15 mouse cellular contexts compared by ENCODE assay signal in the genomic region with DNA sequence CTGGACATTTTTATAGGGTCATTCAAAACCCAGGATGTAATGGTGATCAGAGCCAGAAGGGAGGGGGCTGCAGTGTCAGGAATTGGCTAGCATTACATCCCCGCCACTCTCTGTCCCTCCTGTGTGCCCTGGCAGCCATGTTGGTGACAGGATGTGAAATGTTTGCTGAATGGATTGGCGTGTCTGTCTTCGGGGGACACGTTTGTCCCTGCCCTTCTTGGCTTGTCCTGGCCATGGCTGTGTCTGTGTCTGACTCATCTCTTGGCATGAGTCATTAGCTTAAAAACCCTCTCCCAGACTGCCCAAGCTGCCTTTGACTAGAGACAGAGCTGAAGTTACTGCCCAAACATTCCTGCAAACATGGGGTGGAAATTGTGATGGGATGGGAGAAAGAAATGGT. TPM values are rescaled to one million over a fixed set of nuclear protein-coding genes. Genes with fewer than 3 reads are reported as not detected.
A peak's percentile ranks its signal among the peaks of the same experiment; 100 is the strongest.
DNase-seq lines count a peak whose midpoint lies in the region; ATAC-seq and TF ChIP-seq lines count a peak whose summit lies in the region.
"Had no signal": no experiment of that assay in that cellular context is flagged by ENCODE, and none has a peak within 500 bp of the region (broad histone marks: within the 10 kb centered on the region; RNA-seq: fewer than 3 reads in every experiment).

No protein-coding gene starts in this region.

- DNase-seq in gastrocnemius, adult 2 months, result peak; percentile 27
- DNase-seq in gastrocnemius, postnatal 10 days, result no peak
- peak; percentile 24 for DNase-seq in lung, postnatal 0 days (ENCODE audit: low spot score)
- DNase-seq in lung, adult 18-20 months, result no peak
- DNase-seq in adrenal gland, postnatal 25 days, result peak; percentile 3
- DNase-seq in ovary, adult 18-20 months (ENCODE audit: low spot score), result no peak
- DNase-seq: cerebellum, adult 11 months; kidney, adult 18-20 months; right cerebral cortex, adult 18-20 months had no signal

- no peaks in the 10 kb centered on the region for H3K9me3 ChIP-seq in lung, postnatal 0 days (ENCODE audit: low read length)
- H3K9me3 ChIP-seq in midbrain, embryonic 13.5 days, result no peaks in the 10 kb centered on the region
- H3K9me3 ChIP-seq: heart, embryonic 13.5 days; hindbrain, embryonic 15.5 days; liver, embryonic 15.5 days had no signal

- H3K36me3 ChIP-seq in lung, postnatal 0 days (ENCODE audit: insufficient read depth, low read length), result no peaks in the 10 kb centered on the region
- no peaks in the 10 kb centered on the region for H3K36me3 ChIP-seq in myocyte (ENCODE audit: control insufficient read depth, insufficient read depth)
- no peaks in the 10 kb centered on the region for H3K36me3 ChIP-seq in midbrain, embryonic 13.5 days
- H3K36me3 ChIP-seq: heart, embryonic 13.5 days; hindbrain, embryonic 15.5 days; liver, embryonic 15.5 days had no signal

- H3K9ac ChIP-seq in lung, postnatal 0 days (replicated peaks; ENCODE audit: low read depth), result no peak overlapping the region
- no peak overlapping the region for H3K9ac ChIP-seq in midbrain, embryonic 13.5 days (replicated peaks)
- H3K9ac ChIP-seq: heart, embryonic 13.5 days; hindbrain, embryonic 15.5 days; liver, embryonic 15.5 days had no signal

- H3K27ac ChIP-seq in gastrocnemius, adult 2 months, result no peak overlapping the region
- no peak overlapping the region for H3K27ac ChIP-seq in lung, postnatal 0 days (ENCODE audit: low read length)
- H3K27ac ChIP-seq in midbrain, embryonic 13.5 days, result no peak overlapping the region
- H3K27ac ChIP-seq: heart, embryonic 13.5 days; hindbrain, embryonic 15.5 days; layer of hippocampus, adult 2 months; liver, embryonic 15.5 days had no signal

- intact Hi-C loops in gastrocnemius, adult 2 months (cut with DNase I), result loop anchor here (10.0 kb wide), 1 partner anchor 246 kb away; no protein-coding TSS in a partner anchor

- 0 out of 2 replicates have a peak, but pooled peaks cover 3% of the 10 kb centered on the region for H3K27me3 ChIP-seq in lung, postnatal 0 days (replicated peaks; ENCODE audit: insufficient read depth, low read length)
- H3K27me3 ChIP-seq in myocyte (ENCODE audit: control insufficient read depth, insufficient read depth, insufficient read length), result no peaks in the 10 kb centered on the region
- no peaks in the 10 kb centered on the region for H3K27me3 ChIP-seq in midbrain, embryonic 13.5 days
- H3K27me3 ChIP-seq: hindbrain, embryonic 15.5 days; liver, embryonic 15.5 days had no signal

- H3K4me3 ChIP-seq in gastrocnemius, adult 2 months, result no peak overlapping the region
- H3K4me3 ChIP-seq in lung, postnatal 0 days (ENCODE audit: low read depth, low read length), result no peak overlapping the region
- H3K4me3 ChIP-seq in myocyte, result no peak overlapping the region
- H3K4me3 ChIP-seq in midbrain, embryonic 13.5 days (replicated peaks), result no peak overlapping the region
- H3K4me3 ChIP-seq: heart, embryonic 13.5 days; hindbrain, embryonic 15.5 days; layer of hippocampus, adult 2 months; liver, embryonic 15.5 days had no signal

- no peaks in the 10 kb centered on the region for H3K4me1 ChIP-seq in lung, postnatal 0 days (ENCODE audit: insufficient read depth, low read depth, low read length)
- H3K4me1 ChIP-seq in midbrain, embryonic 13.5 days (replicated peaks), result no peaks in the 10 kb centered on the region
- H3K4me1 ChIP-seq: hindbrain, embryonic 15.5 days; liver, embryonic 15.5 days had no signal

- TF ChIP-seq POLR2A in myocyte (IDR thresholded peaks at IDR 0.05; ENCODE audit: insufficient read length, low read depth), result no peak

- TF ChIP-seq CTCF in gastrocnemius, adult 2 months (IDR thresholded peaks at IDR 0.05), result no peak
- no peak for TF ChIP-seq CTCF in lung, postnatal 0 days (IDR thresholded peaks at IDR 0.05)

- WGBS in lung, postnatal 0 days, result 65% methylated on average over 4 of the region's 4 CpGs
- 83% methylated on average over 4 of the region's 4 CpGs for WGBS in midbrain, embryonic 13.5 days

- no peaks in the 10 kb centered on the region for H3K79me2 ChIP-seq in myocyte (ENCODE audit: control insufficient read depth, insufficient read depth)

- no peak for TF ChIP-seq EP300 in lung, postnatal 0 days (IDR thresholded peaks at IDR 0.05)

- no peak overlapping the region for H3ac ChIP-seq in myocyte (ENCODE audit: control insufficient read depth, insufficient read length)

- H3K4me2 ChIP-seq in lung, postnatal 0 days (replicated peaks; ENCODE audit: low read depth, low read length), result no peak overlapping the region
- H3K4me2 ChIP-seq in myocyte (ENCODE audit: low read depth), result peak overlapping the region; percentile 62
- no peak overlapping the region for H3K4me2 ChIP-seq in midbrain, embryonic 13.5 days (replicated peaks)
- H3K4me2 ChIP-seq: heart, embryonic 13.5 days; hindbrain, embryonic 15.5 days; liver, embryonic 15.5 days had no signal

- peak; percentile 53 for ATAC-seq in lung, postnatal 0 days
- no peak for ATAC-seq in midbrain, embryonic 13.5 days

TF ChIP-seq in myocyte, 11 proteins besides CTCF, POLR2A, EP300 and RAD21:
- TF ChIP-seq MYOD1 (IDR thresholded peaks at IDR 0.05; ENCODE audit: control insufficient read depth in 1 of 3, insufficient read length in 2 of 3, low read depth in 2 of 3) (peak in 1 of 3 experiments; percentile 27), E2F4 (IDR thresholded peaks at IDR 0.05; ENCODE audit: insufficient read depth) (no peak)

RNA-seq across cellular contexts. Expression of gene F930015N05Rik, which starts 32.3 kb away (rescaled TPM):
- not detected for total RNA-seq in gastrocnemius, adult 2 months (2021)
- total RNA-seq in gastrocnemius, postnatal 10 days (2021), result under 1 TPM in 1 of 2 experiments, not detected in 1; 0.18 TPM
- polyA plus RNA-seq in lung, postnatal 0 days (2015; fragmentation: Nextera tagmentation; extraction: Ambion mirVana), result not detected in 2 replicates
- total RNA-seq in adrenal gland, postnatal 25 days (2021), result not detected in 2 replicates
- 0.66 TPM for polyA plus RNA-seq in myocyte (2012; fragmentation: generic; extraction: Trizol)
- 0.37 and 1.8 TPM in 2 replicates for polyA plus RNA-seq in midbrain, embryonic 13.5 days (2015; fragmentation: Nextera tagmentation; extraction: Ambion mirVana)
- polyA plus RNA-seq: liver, embryonic 15.5 days had no signal

RNA-seq across cellular contexts. Expression of gene Hs3st3a1, which starts 33.6 kb away (rescaled TPM):
- total RNA-seq in gastrocnemius, adult 2 months (2021), result under 1 TPM; 0.13 to 0.25 TPM
- under 1 TPM; 0.31 to 0.41 TPM for total RNA-seq in gastrocnemius, postnatal 10 days (2021)
- 0.25 and 0.26 TPM in 2 replicates for polyA plus RNA-seq in lung, postnatal 0 days (2015; fragmentation: Nextera tagmentation; extraction: Ambion mirVana)
- 0.15 TPM in 1 of 2 replicates, not detected in the other for total RNA-seq in adrenal gland, postnatal 25 days (2021)
- 1.8 TPM for polyA plus RNA-seq in myocyte (2012; fragmentation: generic; extraction: Trizol)
- polyA plus RNA-seq in midbrain, embryonic 13.5 days (2015; fragmentation: Nextera tagmentation; extraction: Ambion mirVana), result 1.4 and 1.8 TPM in 2 replicates

Comparison
In these comparisons a context has a peak if more than half of its experiments do, and no peak if none do; other contexts are left out.
1. DNase-seq: peak in gastrocnemius, adult 2 months (single experiment), lung, postnatal 0 days (single experiment) and adrenal gland, postnatal 25 days (single experiment); none in gastrocnemius, postnatal 10 days (single experiment), lung, adult 18-20 months (0 of 2) and ovary, adult 18-20 months (single experiment).